Mouse (Mus musculus) kidney, embryonic 14.5 days (tissue): Measurements from ENCODE around the gene Psme4. TPM values are rescaled to one million over a fixed set of nuclear protein-coding genes. Genes with fewer than 3 reads are reported as not detected.

Experiments used
- ATAC-seq: fragments of 200-750 bp; cut with Nextera tagmentation; 2 replicates; pipeline ENCODE4 v1.8.0; 2017; ENCODE audit warnings: moderate number of reproducible peaks, mild to moderate bottlenecking, moderate TSS enrichment, moderate library complexity; ENCODE audit not compliant: low FRiP score, low TSS enrichment
- H3K27ac ChIP-seq: fragments of 300-500 bp; sonication (generic); 2 replicates; pipeline ENCODE4 v1.5.1; 2014; ENCODE audit warnings: low read depth, mild to moderate bottlenecking, low read length, moderate library complexity, mixed read lengths
- H3K27me3 ChIP-seq: fragments of 300-500 bp; sonication (generic); 2 replicates; pipeline ENCODE4 v1.6.1; 2014; ENCODE audit warnings: mild to moderate bottlenecking, low read length; ENCODE audit not compliant: control insufficient read depth, insufficient read depth
- H3K36me3 ChIP-seq: fragments of 300-500 bp; sonication (generic); 2 replicates; pipeline ENCODE4 v1.6.1; 2014; ENCODE audit warnings: low read length, mixed read lengths; ENCODE audit not compliant: control insufficient read depth, insufficient read depth
- H3K4me1 ChIP-seq: fragments of 300-500 bp; sonication (generic); 2 replicates; pipeline ENCODE4 v1.6.1; 2014; ENCODE audit warnings: low read length, mixed read lengths; ENCODE audit not compliant: control insufficient read depth, insufficient read depth
- H3K4me2 ChIP-seq: fragments of 300-500 bp; sonication (generic); replicated peaks from 2 replicates; pipeline ENCODE4 v1.6.1; 2014; ENCODE audit warnings: low read depth, mild to moderate bottlenecking, low read length
- H3K4me3 ChIP-seq: fragments of 300-500 bp; sonication (generic); 2 replicates; pipeline ENCODE4 v1.5.1; 2014; ENCODE audit warnings: mild to moderate bottlenecking, low read length
- H3K9ac ChIP-seq: fragments of 300-500 bp; sonication (generic); 2 replicates; pipeline ENCODE4 v1.6.1; 2014; ENCODE audit warnings: low read depth, mild to moderate bottlenecking, low read length, moderate library complexity
- H3K9me3 ChIP-seq: fragments of 300-500 bp; sonication (generic); 2 replicates; pipeline ENCODE4 v1.6.1; 2016; ENCODE audit warnings: low read length; ENCODE audit not compliant: control insufficient read depth
- WGBS: fragments of 180-500 bp; shearing (Covaris S2); extraction: QIAGEN DNeasy Blood & Tissue Kit; methylation state at CpG from one replicate; pipeline ENCODE4 v1.1.7; 2014; 5-methylcytosine and 5-hydroxymethylcytosine counted together
- polyA plus RNA-seq: library from polyadenylated mRNA; unstranded; fragments of >200 nt; fragmentation: Nextera tagmentation; extraction: Ambion mirVana; gene quantifications from 2 replicates; pipeline ENCODE4 v1.2.1, GENCODE M21; 2014

The Psme4 gene
- polyA plus RNA-seq: 34.0 and 35.5 TPM in 2 replicates

GRCm38 (mm10) chr11:30771267-30771903 is at the start of gene Psme4:
TSS of gene Psme4 (plus strand) at chr11:30771726.
- Histone ChIP-seq H3K4me1 (peaks cover 3% of the 10 kb centered on the region; the same call in 1 of the 2 replicates), H3K36me3 (no peaks in the 10 kb centered on the region), H3K27me3 (no peaks in the 10 kb centered on the region), H3K9ac (peak within 1 kb of the TSS; percentile 97), H3K9me3 (no peaks in the 10 kb centered on the region), H3K4me2 (peak within 1 kb of the TSS; percentile 55), H3K4me3 (peak within 1 kb of the TSS; percentile 92), H3K27ac (peak within 1 kb of the TSS; percentile 86)
- WGBS: 1% methylated on average over 43 of the region's 43 CpGs
- peak; percentile 97 for ATAC-seq

DNA sequence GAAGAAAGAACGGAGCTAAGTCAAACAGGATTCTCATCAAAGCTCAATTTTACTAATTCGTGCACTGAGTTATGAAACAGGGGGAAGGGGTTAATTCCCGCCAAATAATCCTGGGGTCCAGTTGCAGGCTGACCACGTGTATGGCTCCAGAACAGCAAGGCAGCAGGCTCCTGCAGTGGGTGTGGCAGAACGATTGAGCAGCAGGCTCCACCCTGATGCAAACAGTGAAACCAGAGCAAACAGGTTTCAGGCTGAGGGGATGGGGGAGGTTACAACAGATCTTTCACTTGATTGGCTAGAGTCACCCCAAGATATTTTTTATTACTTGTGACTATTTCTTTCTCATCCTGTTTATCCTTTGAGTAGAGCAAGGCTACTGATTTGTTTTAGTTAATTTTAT is 48.1 kb upstream of the Psme4 start:
- no peaks in the 10 kb centered on the region for H3K4me1 ChIP-seq
- H3K9me3 ChIP-seq: no peaks in the 10 kb centered on the region
- no peak for ATAC-seq
- no peak overlapping the region for H3K9ac ChIP-seq
- no peaks in the 10 kb centered on the region for H3K36me3 ChIP-seq
- H3K27me3 ChIP-seq: no peaks in the 10 kb centered on the region
- no peak overlapping the region for H3K4me3 ChIP-seq
- H3K27ac ChIP-seq: no peak overlapping the region
- 59% methylated on average over 5 of the region's 5 CpGs for WGBS
- no peak overlapping the region for H3K4me2 ChIP-seq

- no peaks in the 10 kb centered on the region for H3K27me3 ChIP-seq
- no peak for ATAC-seq
- no peak overlapping the region for H3K9ac ChIP-seq
- H3K9me3 ChIP-seq: no peaks in the 10 kb centered on the region
- no peak overlapping the region for H3K4me2 ChIP-seq
- no peak overlapping the region for H3K4me3 ChIP-seq
- H3K4me1 ChIP-seq: no peaks in the 10 kb centered on the region
- H3K27ac ChIP-seq: no peak overlapping the region
- H3K36me3 ChIP-seq: no peaks in the 10 kb centered on the region
These were observed 40.8 kb upstream of the Psme4 start for GRCm38 (mm10) chr11:30730721-30731120.

DNA sequence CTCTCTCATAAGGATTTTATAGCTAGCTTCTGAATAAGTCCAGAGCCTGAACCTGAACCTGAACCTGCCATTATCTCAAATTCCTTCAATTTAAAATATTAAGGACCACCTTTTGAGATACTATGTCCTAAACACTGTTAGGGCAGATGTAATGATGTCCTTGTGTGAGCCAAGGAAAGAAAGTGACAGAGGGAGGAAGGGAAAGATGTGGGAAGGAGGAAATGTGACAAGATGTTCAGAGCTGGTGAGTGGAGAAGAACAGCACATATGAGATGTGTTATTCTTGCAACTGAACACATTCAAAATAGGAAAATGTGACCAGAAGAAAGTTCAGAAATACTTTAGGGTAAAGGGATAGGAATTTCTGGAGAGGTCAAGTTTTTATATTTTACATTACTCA is 38.1 kb upstream of the Psme4 start:
- Histone ChIP-seq H3K9ac (no peak overlapping the region), H3K27me3 (no peaks in the 10 kb centered on the region), H3K4me2 (no peak overlapping the region), H3K4me3 (no peak overlapping the region), H3K36me3 (no peaks in the 10 kb centered on the region), H3K27ac (no peak overlapping the region), H3K9me3 (no peaks in the 10 kb centered on the region), H3K4me1 (no peaks in the 10 kb centered on the region)
- no peak for ATAC-seq

- H3K27me3 ChIP-seq: no peaks in the 10 kb centered on the region
- no peak for ATAC-seq
- no peak overlapping the region for H3K4me3 ChIP-seq
- H3K9ac ChIP-seq: no peak overlapping the region
- no peak overlapping the region for H3K27ac ChIP-seq
- H3K4me2 ChIP-seq: no peak overlapping the region
- no peaks in the 10 kb centered on the region for H3K36me3 ChIP-seq
- no peaks in the 10 kb centered on the region for H3K9me3 ChIP-seq
- H3K4me1 ChIP-seq: no peaks in the 10 kb centered on the region
These were observed 27.5 kb upstream of the Psme4 start for GRCm38 (mm10) chr11:30743991-30744390.

DNA sequence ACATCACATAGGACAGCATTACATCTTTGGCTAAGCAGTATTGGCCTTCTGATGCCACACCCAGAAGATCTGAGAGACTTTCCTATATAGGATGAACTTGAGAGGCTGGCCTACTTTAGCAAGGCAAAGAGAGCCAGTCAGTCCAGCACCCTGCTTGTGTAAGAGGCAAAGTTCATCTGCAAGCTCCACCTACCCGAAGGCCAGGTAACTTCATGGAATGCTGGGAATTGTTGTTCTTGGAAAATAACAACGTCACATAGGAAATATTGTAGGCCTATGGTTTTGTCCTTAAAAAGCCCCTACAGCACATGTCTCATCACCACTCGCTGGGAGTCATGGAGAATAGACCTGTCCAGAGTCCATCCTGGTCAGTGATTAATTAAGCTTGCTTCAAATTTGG is 22.6 kb upstream of the Psme4 start:
- Histone ChIP-seq H3K4me2 (no peak overlapping the region), H3K27me3 (0 out of 2 replicates have a peak, but pooled peaks cover 3% of the 10 kb centered on the region), H3K4me1 (no peaks in the 10 kb centered on the region), H3K4me3 (no peak overlapping the region), H3K36me3 (no peaks in the 10 kb centered on the region), H3K9ac (no peak overlapping the region), H3K27ac (no peak overlapping the region), H3K9me3 (no peaks in the 10 kb centered on the region)
- WGBS: 93% methylated on average over 3 of the region's 3 CpGs
- no peak for ATAC-seq

GRCm38 (mm10) chr11:30749587-30749986 is 21.9 kb upstream of the Psme4 start:
- H3K4me2 ChIP-seq: no peak overlapping the region
- H3K4me3 ChIP-seq: no peak overlapping the region
- 0 out of 2 replicates have a peak, but pooled peaks cover 4% of the 10 kb centered on the region for H3K27me3 ChIP-seq
- no peaks in the 10 kb centered on the region for H3K9me3 ChIP-seq
- ATAC-seq: no peak
- H3K27ac ChIP-seq: no peak overlapping the region
- H3K9ac ChIP-seq: no peak overlapping the region
- no peaks in the 10 kb centered on the region for H3K36me3 ChIP-seq
- no peaks in the 10 kb centered on the region for H3K4me1 ChIP-seq
- 47% methylated on average over 3 of the region's 3 CpGs for WGBS

DNA sequence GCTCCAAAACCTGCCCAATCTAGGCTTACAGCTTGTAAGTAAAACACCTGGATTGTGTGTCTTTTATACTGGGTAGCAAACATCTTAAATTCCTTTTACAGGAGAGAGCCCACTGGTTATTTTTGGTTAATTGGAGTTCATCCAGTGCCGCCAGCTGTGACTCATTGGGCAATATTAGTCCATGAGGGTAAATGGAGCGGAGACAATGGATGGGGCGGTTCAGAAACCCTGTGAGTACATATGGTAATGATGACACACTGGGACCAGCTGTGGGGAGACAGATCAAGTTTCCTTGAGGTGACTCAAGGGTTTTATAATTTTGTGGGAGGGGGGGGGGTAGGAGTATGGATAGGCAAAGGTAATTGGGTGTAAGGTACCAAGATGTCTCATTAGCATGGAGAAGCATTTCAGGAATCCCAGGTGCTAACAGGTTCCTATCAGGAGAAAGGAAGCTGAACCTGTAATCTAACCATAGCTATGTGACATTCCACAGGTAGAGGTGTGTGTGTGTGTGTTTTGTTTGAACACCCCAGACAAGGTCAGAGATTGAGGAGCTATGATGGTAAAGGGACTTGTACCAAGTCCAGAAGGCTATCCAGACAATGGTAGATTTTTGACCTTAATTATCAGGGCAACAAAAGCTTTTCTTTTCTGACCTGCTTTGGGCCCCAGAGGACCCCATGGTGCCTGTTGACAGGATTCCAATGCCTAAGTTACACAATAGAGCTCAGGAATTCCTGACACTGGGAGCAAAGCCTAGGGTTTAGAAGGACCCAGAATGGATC is 21.3 kb upstream of the Psme4 start:
- 44% methylated on average over 3 of the region's 3 CpGs for WGBS
- Histone ChIP-seq H3K36me3 (no peaks in the 10 kb centered on the region), H3K4me1 (no peaks in the 10 kb centered on the region), H3K27me3 (peaks cover 9% of the 10 kb centered on the region; the same call in 1 of the 2 replicates), H3K4me3 (no peak overlapping the region), H3K9me3 (no peaks in the 10 kb centered on the region), H3K4me2 (no peak overlapping the region), H3K9ac (no peak overlapping the region), H3K27ac (no peak overlapping the region)
- no peak for ATAC-seq

GRCm38 (mm10) chr11:30752956-30753355 is 18.6 kb upstream of the Psme4 start:
- Histone ChIP-seq H3K9ac (no peak overlapping the region), H3K4me3 (no peak overlapping the region), H3K36me3 (no peaks in the 10 kb centered on the region), H3K27ac (no peak overlapping the region), H3K27me3 (peaks cover 11% of the 10 kb centered on the region), H3K9me3 (no peaks in the 10 kb centered on the region), H3K4me2 (no peak overlapping the region), H3K4me1 (no peaks in the 10 kb centered on the region)
- 82% methylated on average over 3 of the region's 3 CpGs for WGBS
- no peak for ATAC-seq
